Mouse (Mus musculus): ENCODE measurements at regions not wholly inside any gene's neighbourhood (a gene's known extent, or its start where the extent isn't known, plus 50 kb on each side); places are given as distances from the start of the nearest gene placed in this dataset.
"Not testable (repeated sequence)": the region's sequence is repeated elsewhere in the genome, so short reads cannot be mapped to it uniquely, and the experiment has no call there.

DNA sequence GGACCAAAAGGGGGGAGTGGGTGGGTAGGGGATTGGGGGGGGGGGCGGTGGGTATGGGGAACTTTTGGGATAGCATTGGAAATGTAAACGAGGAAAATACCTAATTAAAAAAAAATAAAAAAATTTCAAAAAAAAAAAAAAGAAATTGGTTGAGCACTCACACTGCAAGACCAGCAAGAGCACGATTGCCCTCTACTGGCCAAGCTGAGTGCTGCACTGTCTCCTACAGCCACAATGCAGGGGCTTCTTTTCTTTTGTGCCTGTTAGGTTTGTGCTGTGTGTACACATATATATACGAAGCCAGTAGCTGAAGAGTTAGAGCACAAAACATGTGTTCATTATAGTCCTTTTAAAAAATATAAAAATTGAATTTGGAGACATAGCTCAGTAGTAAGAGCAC is 55.6 kb downstream of the Mup20 start:
- Histone ChIP-seq H3K36me3 (ENCODE audit: insufficient read depth, low read length) (no peaks in the 10 kb centered on the region), H3K9ac (replicated peaks; ENCODE audit: low read depth) (no peak overlapping the region), H3K9me3 (ENCODE audit: low read length) (no peaks in the 10 kb centered on the region), H3K4me2 (replicated peaks; ENCODE audit: low read depth, low read length) (no peak overlapping the region), H3K4me3 (ENCODE audit: low read depth, low read length) (no peak overlapping the region), H3K27ac (ENCODE audit: low read length) (no peak overlapping the region), H3K4me1 (ENCODE audit: insufficient read depth, low read depth, low read length) (no peaks in the 10 kb centered on the region), H3K27me3 (replicated peaks; ENCODE audit: insufficient read depth, low read length) (no peaks in the 10 kb centered on the region)
- WGBS, result 15% methylated on average over 4 of the region's 4 CpGs
- DNase-seq (ENCODE audit: low spot score) (peak; percentile 12), ATAC-seq (no peak)
- TF ChIP-seq EP300 (IDR thresholded peaks at IDR 0.05), result no peak
- peak; percentile 60 for TF ChIP-seq CTCF (IDR thresholded peaks at IDR 0.05)

DNA sequence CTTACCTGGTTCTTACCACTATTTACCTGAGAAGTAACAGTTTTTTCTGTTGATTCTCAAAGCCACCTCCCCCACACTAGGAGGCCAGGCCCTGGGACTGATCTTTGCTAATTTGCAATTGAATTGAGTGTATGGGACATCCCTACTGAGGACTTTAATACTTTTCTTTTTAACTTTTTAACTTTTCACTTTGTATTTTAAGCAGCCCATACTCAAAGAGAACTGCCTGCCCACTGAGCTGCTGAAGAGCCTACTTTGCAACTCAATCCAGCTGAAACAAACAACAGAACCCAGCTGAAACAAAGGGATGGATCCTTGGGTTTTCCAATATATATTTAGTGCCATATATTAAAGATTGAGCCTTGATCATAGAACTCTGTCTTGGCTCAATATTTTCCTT is 64.0 kb downstream of the Mup20 start:
- not testable (repeated sequence) for H3K9ac ChIP-seq (replicated peaks; ENCODE audit: low read depth); H3K4me1 ChIP-seq (ENCODE audit: insufficient read depth, low read depth, low read length); H3K4me2 ChIP-seq (replicated peaks; ENCODE audit: low read depth, low read length); DNase-seq (ENCODE audit: low spot score); H3K36me3 ChIP-seq (ENCODE audit: insufficient read depth, low read length); H3K27me3 ChIP-seq (replicated peaks; ENCODE audit: insufficient read depth, low read length); H3K27ac ChIP-seq (ENCODE audit: low read length); ATAC-seq; H3K9me3 ChIP-seq (ENCODE audit: low read length); H3K4me3 ChIP-seq (ENCODE audit: low read depth, low read length)

DNA sequence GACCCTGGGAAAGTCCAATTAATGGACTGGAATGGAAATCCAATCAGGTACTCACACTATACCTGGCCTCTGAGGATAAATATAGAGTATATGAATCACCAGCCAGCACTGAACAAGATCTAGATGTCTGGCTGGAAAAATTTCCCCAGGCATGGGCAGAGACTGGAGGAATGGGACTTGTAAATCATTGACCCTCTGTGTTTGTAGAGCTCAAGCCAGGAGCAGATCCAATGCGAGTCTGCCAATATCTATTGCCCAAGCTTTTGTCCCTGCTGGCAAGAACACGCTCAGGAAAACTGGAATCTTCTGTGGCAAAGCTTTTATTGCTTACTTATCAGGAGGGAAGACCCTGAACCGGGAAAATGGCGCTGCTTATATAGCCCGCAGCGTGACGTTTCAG is 77.8 kb downstream of the Mup20 start:
- 89% methylated on average over 7 of the region's 7 CpGs for WGBS
- Histone ChIP-seq H3K9ac (replicated peaks; ENCODE audit: low read depth) (no peak overlapping the region), H3K27me3 (replicated peaks; ENCODE audit: insufficient read depth, low read length) (no peaks in the 10 kb centered on the region), H3K36me3 (ENCODE audit: insufficient read depth, low read length) (no peaks in the 10 kb centered on the region), H3K4me1 (ENCODE audit: insufficient read depth, low read depth, low read length) (no peaks in the 10 kb centered on the region), H3K9me3 (ENCODE audit: low read length) (no peaks in the 10 kb centered on the region), H3K4me3 (ENCODE audit: low read depth, low read length) (no peak overlapping the region), H3K4me2 (replicated peaks; ENCODE audit: low read depth, low read length) (no peak overlapping the region), H3K27ac (ENCODE audit: low read length) (no peak overlapping the region)
- DNase-seq (ENCODE audit: low spot score) (no peak), ATAC-seq (no peak)
- TF ChIP-seq EP300 (IDR thresholded peaks at IDR 0.05), result no peak
- TF ChIP-seq CTCF (IDR thresholded peaks at IDR 0.05), result no peak

DNA sequence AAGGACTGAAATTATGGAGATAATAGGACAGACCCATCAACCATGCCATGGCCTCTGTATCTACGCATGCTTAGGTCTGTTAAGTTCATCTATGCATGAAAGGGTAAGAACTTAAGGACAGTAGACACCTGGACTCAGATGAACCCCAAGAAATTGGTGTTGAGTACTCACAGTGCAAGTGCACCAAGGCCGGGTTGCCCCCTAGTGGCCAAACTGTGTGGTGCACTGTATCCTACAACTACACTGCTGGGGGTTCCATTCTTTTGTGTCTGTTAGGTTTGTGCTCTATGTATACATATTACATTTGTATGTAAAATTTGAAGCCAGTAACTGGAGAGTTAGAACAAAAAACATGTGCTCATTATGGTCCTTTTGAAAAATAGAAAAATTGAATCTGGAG is 80.7 kb downstream of the Mup20 start:
- H3K27me3 ChIP-seq (replicated peaks; ENCODE audit: insufficient read depth, low read length), result no peaks in the 10 kb centered on the region
- no peak overlapping the region for H3K4me3 ChIP-seq (ENCODE audit: low read depth, low read length)
- H3K36me3 ChIP-seq (ENCODE audit: insufficient read depth, low read length), result no peaks in the 10 kb centered on the region
- WGBS, result 46% methylated on average over 2 of the region's 2 CpGs
- no peak overlapping the region for H3K27ac ChIP-seq (ENCODE audit: low read length)
- H3K9ac ChIP-seq (replicated peaks; ENCODE audit: low read depth), result no peak overlapping the region
- H3K4me2 ChIP-seq (replicated peaks; ENCODE audit: low read depth, low read length), result no peak overlapping the region
- TF ChIP-seq CTCF (IDR thresholded peaks at IDR 0.05) (peak; percentile 66), EP300 (IDR thresholded peaks at IDR 0.05) (no peak)
- ATAC-seq (no peak), DNase-seq (ENCODE audit: low spot score) (no peak)
- H3K9me3 ChIP-seq (ENCODE audit: low read length), result no peaks in the 10 kb centered on the region
- no peaks in the 10 kb centered on the region for H3K4me1 ChIP-seq (ENCODE audit: insufficient read depth, low read depth, low read length)

DNA sequence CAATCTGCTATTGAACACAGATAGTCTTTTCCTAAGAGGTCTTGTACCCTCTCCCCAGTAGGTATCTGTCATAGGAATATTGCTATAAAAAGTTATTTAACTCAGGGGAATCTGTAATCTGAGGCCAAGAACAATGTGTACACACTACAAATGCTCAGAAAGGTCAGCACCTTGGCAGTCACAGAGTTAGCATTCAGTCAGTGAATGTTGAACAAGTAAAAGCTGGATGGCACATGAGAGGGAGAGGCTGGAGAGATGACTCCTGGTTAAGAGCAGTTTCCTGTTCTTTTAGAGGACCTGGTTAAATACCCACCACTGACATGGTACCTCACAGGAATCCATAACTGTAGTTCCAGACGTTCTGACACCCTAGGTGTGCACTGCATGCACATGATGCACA is 84.3 kb downstream of the Mup20 start:
- DNase-seq (ENCODE audit: low spot score) (no peak), ATAC-seq (no peak)
- 41% methylated on average over 1 of the region's 1 CpGs for WGBS
- H3K9me3 ChIP-seq (ENCODE audit: low read length), result no peaks in the 10 kb centered on the region
- H3K27me3 ChIP-seq (replicated peaks; ENCODE audit: insufficient read depth, low read length), result no peaks in the 10 kb centered on the region
- no peak overlapping the region for H3K4me3 ChIP-seq (ENCODE audit: low read depth, low read length)
- TF ChIP-seq EP300 (IDR thresholded peaks at IDR 0.05), result no peak
- no peak for TF ChIP-seq CTCF (IDR thresholded peaks at IDR 0.05)
- H3K4me1 ChIP-seq (ENCODE audit: insufficient read depth, low read depth, low read length), result no peaks in the 10 kb centered on the region
- H3K36me3 ChIP-seq (ENCODE audit: insufficient read depth, low read length), result no peaks in the 10 kb centered on the region
- no peak overlapping the region for H3K9ac ChIP-seq (replicated peaks; ENCODE audit: low read depth)
- H3K4me2 ChIP-seq (replicated peaks; ENCODE audit: low read depth, low read length), result no peak overlapping the region
- no peak overlapping the region for H3K27ac ChIP-seq (ENCODE audit: low read length)

DNA sequence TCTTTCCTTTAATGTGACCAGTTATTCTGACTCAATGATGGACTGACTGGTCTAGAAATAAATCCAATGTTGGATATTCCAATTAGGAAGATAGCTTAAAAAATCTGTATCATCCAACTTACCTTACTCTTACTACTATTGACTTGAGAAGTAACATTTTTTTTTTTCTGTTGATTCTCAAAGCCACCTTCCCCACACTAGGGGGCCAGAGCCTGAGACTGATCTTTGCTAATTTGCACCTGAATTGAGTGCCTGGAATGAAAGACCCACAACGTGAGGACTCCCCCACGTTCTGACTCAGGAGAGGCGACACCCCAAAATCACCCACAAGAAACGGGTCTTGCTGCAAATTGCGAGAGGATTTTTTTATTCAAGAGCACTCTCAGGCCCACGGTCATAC is 86.3 kb downstream of the Mup20 start:
- not testable (repeated sequence) for H3K4me3 ChIP-seq (ENCODE audit: low read depth, low read length); H3K9me3 ChIP-seq (ENCODE audit: low read length); DNase-seq (ENCODE audit: low spot score); H3K4me1 ChIP-seq (ENCODE audit: insufficient read depth, low read depth, low read length); H3K27ac ChIP-seq (ENCODE audit: low read length); H3K9ac ChIP-seq (replicated peaks; ENCODE audit: low read depth); H3K36me3 ChIP-seq (ENCODE audit: insufficient read depth, low read length); ATAC-seq; H3K4me2 ChIP-seq (replicated peaks; ENCODE audit: low read depth, low read length); H3K27me3 ChIP-seq (replicated peaks; ENCODE audit: insufficient read depth, low read length)
- 80% methylated on average over 6 of the region's 6 CpGs for WGBS

DNA sequence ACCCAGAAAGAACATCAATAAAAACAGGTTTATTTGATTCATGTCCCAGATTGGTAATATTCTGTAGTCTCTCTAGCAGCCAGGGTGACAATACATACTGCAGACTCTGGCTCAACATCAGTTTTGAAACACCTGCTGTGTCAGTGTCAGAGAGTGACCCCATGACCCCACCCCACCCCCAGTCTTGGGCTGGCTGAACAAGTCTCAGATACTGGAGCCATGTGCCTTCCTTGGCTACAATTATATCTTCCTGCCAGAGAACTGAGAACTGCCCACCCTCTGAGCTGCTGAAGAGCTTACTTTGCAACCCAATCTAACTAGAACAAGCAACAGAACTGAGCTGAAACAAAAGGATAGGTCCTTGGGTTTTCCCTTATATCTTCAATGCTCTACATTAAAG is 91.6 kb downstream of the Mup20 start:
- Histone ChIP-seq H3K4me1 (ENCODE audit: insufficient read depth, low read depth, low read length) (no peaks in the 10 kb centered on the region), H3K4me3 (ENCODE audit: low read depth, low read length) (no peak overlapping the region), H3K27me3 (replicated peaks; ENCODE audit: insufficient read depth, low read length) (no peaks in the 10 kb centered on the region), H3K9me3 (ENCODE audit: low read length) (no peaks in the 10 kb centered on the region), H3K4me2 (replicated peaks; ENCODE audit: low read depth, low read length) (no peak overlapping the region), H3K36me3 (ENCODE audit: insufficient read depth, low read length) (no peaks in the 10 kb centered on the region), H3K27ac (ENCODE audit: low read length) (no peak overlapping the region), H3K9ac (replicated peaks; ENCODE audit: low read depth) (no peak overlapping the region)
- ATAC-seq (no peak), DNase-seq (ENCODE audit: low spot score) (no peak)
- no peak for TF ChIP-seq CTCF (IDR thresholded peaks at IDR 0.05)
- TF ChIP-seq EP300 (IDR thresholded peaks at IDR 0.05), result no peak

Measured in lung, postnatal 0 days (tissue).